Mouse (Mus musculus): ENCODE data around the gene Tenm2. TPM values are rescaled to one million over a fixed set of nuclear protein-coding genes. Genes with fewer than 3 reads are reported as not detected.

Tenm2 gene
- polyA plus RNA-seq, 1 experiment from 2014 or later = 0.16 TPM

- no peaks in the 10 kb centered on the region for H3K4me1 ChIP-seq (ENCODE audit: insufficient read depth, low read depth, low read length)
- DNase-seq (ENCODE audit: low spot score) = no peak
- no peak overlapping the region for H3K4me3 ChIP-seq (ENCODE audit: low read depth, low read length)
- no peaks in the 10 kb centered on the region for H3K9me3 ChIP-seq (ENCODE audit: low read length)
- H3K27me3 ChIP-seq (replicated peaks; ENCODE audit: insufficient read depth, low read length) = 0 out of 2 replicates have a peak, but pooled peaks cover 2% of the 10 kb centered on the region
- H3K9ac ChIP-seq (replicated peaks; ENCODE audit: low read depth) = no peak overlapping the region
- H3K36me3 ChIP-seq (ENCODE audit: insufficient read depth, low read length) = no peaks in the 10 kb centered on the region
- H3K27ac ChIP-seq (ENCODE audit: low read length) = no peak overlapping the region
- H3K4me2 ChIP-seq (replicated peaks; ENCODE audit: low read depth, low read length) = no peak overlapping the region
- WGBS = 38% methylated on average over 1 of the region's 1 CpGs
- no peak for TF ChIP-seq EP300 (IDR thresholded peaks at IDR 0.05)
- no peak for TF ChIP-seq CTCF (IDR thresholded peaks at IDR 0.05)
- ATAC-seq = no peak
Observed at GRCm38 (mm10) chr11:37227404-37227803, 8.4 kb downstream of the Tenm2 start.

GRCm38 (mm10) chr11:37226943-37227342 lies 8.8 kb downstream of the Tenm2 start:
- no peak for ATAC-seq
- H3K36me3 ChIP-seq (ENCODE audit: insufficient read depth, low read length) = no peaks in the 10 kb centered on the region
- no peaks in the 10 kb centered on the region for H3K9me3 ChIP-seq (ENCODE audit: low read length)
- H3K4me2 ChIP-seq (replicated peaks; ENCODE audit: low read depth, low read length) = no peak overlapping the region
- H3K9ac ChIP-seq (replicated peaks; ENCODE audit: low read depth) = no peak overlapping the region
- H3K27me3 ChIP-seq (replicated peaks; ENCODE audit: insufficient read depth, low read length) = 0 out of 2 replicates have a peak, but pooled peaks cover 2% of the 10 kb centered on the region
- no peaks in the 10 kb centered on the region for H3K4me1 ChIP-seq (ENCODE audit: insufficient read depth, low read depth, low read length)
- H3K4me3 ChIP-seq (ENCODE audit: low read depth, low read length) = no peak overlapping the region
- no peak overlapping the region for H3K27ac ChIP-seq (ENCODE audit: low read length)
- 59% methylated on average over 10 of the region's 10 CpGs for WGBS
- TF ChIP-seq EP300 (IDR thresholded peaks at IDR 0.05) = no peak
- no peak for TF ChIP-seq CTCF (IDR thresholded peaks at IDR 0.05)
- no peak for DNase-seq (ENCODE audit: low spot score)

DNA sequence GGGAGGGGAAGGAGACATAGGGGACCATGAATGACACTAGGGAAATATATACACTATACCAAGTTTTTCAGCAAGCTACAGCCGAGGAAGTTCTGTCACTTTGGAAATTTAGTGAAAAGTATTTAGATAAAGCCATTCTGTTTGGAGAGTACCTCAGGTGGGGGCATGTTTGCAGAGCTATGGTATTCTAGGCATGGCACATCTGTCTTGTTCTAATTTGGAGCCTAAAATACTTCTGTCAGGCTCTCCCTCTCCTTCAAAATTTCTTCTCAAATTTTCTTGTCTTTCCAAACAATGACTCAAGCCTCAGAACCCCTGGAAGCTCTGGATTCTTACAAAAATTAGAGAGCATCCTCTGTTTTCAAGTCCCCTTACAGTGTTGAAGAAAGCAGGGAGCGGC lies 13.0 kb downstream of the Tenm2 start:
- Histone ChIP-seq H3K27me3 (replicated peaks; ENCODE audit: insufficient read depth, low read length) (no peaks in the 10 kb centered on the region), H3K27ac (ENCODE audit: low read length) (no peak overlapping the region), H3K4me3 (ENCODE audit: low read depth, low read length) (no peak overlapping the region), H3K4me1 (ENCODE audit: insufficient read depth, low read depth, low read length) (no peaks in the 10 kb centered on the region), H3K9ac (replicated peaks; ENCODE audit: low read depth) (no peak overlapping the region), H3K4me2 (replicated peaks; ENCODE audit: low read depth, low read length) (no peak overlapping the region), H3K9me3 (ENCODE audit: low read length) (no peaks in the 10 kb centered on the region), H3K36me3 (ENCODE audit: insufficient read depth, low read length) (no peaks in the 10 kb centered on the region)
- TF ChIP-seq EP300 (IDR thresholded peaks at IDR 0.05) = no peak
- no peak for TF ChIP-seq CTCF (IDR thresholded peaks at IDR 0.05)
- ATAC-seq (no peak), DNase-seq (ENCODE audit: low spot score) (no peak)
- WGBS = 43% methylated on average over 2 of the region's 2 CpGs

GRCm38 (mm10) chr11:37222056-37222455 lies 13.7 kb downstream of the Tenm2 start:
- Histone ChIP-seq H3K36me3 (ENCODE audit: insufficient read depth, low read length) (no peaks in the 10 kb centered on the region), H3K9me3 (ENCODE audit: low read length) (no peaks in the 10 kb centered on the region), H3K4me2 (replicated peaks; ENCODE audit: low read depth, low read length) (no peak overlapping the region), H3K27ac (ENCODE audit: low read length) (no peak overlapping the region), H3K27me3 (replicated peaks; ENCODE audit: insufficient read depth, low read length) (no peaks in the 10 kb centered on the region), H3K9ac (replicated peaks; ENCODE audit: low read depth) (no peak overlapping the region), H3K4me1 (ENCODE audit: insufficient read depth, low read depth, low read length) (no peaks in the 10 kb centered on the region), H3K4me3 (ENCODE audit: low read depth, low read length) (no peak overlapping the region)
- no peak for DNase-seq (ENCODE audit: low spot score)
- no peak for TF ChIP-seq CTCF (IDR thresholded peaks at IDR 0.05)
- TF ChIP-seq EP300 (IDR thresholded peaks at IDR 0.05) = no peak
- ATAC-seq = no peak
- WGBS = 74% methylated on average over 2 of the region's 2 CpGs

GRCm38 (mm10) chr11:37220921-37221320 lies 14.8 kb downstream of the Tenm2 start:
- 56% methylated on average over 6 of the region's 6 CpGs for WGBS
- peak; percentile 70 for TF ChIP-seq EP300 (IDR thresholded peaks at IDR 0.05)
- no peak for TF ChIP-seq CTCF (IDR thresholded peaks at IDR 0.05)
- ATAC-seq (peak; percentile 93), DNase-seq (ENCODE audit: low spot score) (peak; percentile 70)
- Histone ChIP-seq H3K27ac (ENCODE audit: low read length) (no peak overlapping the region), H3K4me2 (replicated peaks; ENCODE audit: low read depth, low read length) (no peak overlapping the region), H3K27me3 (replicated peaks; ENCODE audit: insufficient read depth, low read length) (no peaks in the 10 kb centered on the region), H3K36me3 (ENCODE audit: insufficient read depth, low read length) (no peaks in the 10 kb centered on the region), H3K4me3 (ENCODE audit: low read depth, low read length) (no peak overlapping the region), H3K9me3 (ENCODE audit: low read length) (no peaks in the 10 kb centered on the region), H3K4me1 (ENCODE audit: insufficient read depth, low read depth, low read length) (no peaks in the 10 kb centered on the region), H3K9ac (replicated peaks; ENCODE audit: low read depth) (no peak overlapping the region)

- no peak overlapping the region for H3K4me3 ChIP-seq (ENCODE audit: low read depth, low read length)
- no peak overlapping the region for H3K27ac ChIP-seq (ENCODE audit: low read length)
- ATAC-seq (peak; percentile 57; the same call in 1 of the 2 replicates), DNase-seq (ENCODE audit: low spot score) (peak; percentile 69)
- WGBS = 5% methylated on average over 3 of the region's 3 CpGs
- no peaks in the 10 kb centered on the region for H3K9me3 ChIP-seq (ENCODE audit: low read length)
- H3K4me1 ChIP-seq (ENCODE audit: insufficient read depth, low read depth, low read length) = no peaks in the 10 kb centered on the region
- H3K36me3 ChIP-seq (ENCODE audit: insufficient read depth, low read length) = no peaks in the 10 kb centered on the region
- no peak overlapping the region for H3K4me2 ChIP-seq (replicated peaks; ENCODE audit: low read depth, low read length)
- no peaks in the 10 kb centered on the region for H3K27me3 ChIP-seq (replicated peaks; ENCODE audit: insufficient read depth, low read length)
- TF ChIP-seq CTCF (IDR thresholded peaks at IDR 0.05) (peak; percentile 78), EP300 (IDR thresholded peaks at IDR 0.05) (no peak)
- no peak overlapping the region for H3K9ac ChIP-seq (replicated peaks; ENCODE audit: low read depth)
Observed at GRCm38 (mm10) chr11:37186132-37186531, 49.6 kb downstream of the Tenm2 start.

DNA sequence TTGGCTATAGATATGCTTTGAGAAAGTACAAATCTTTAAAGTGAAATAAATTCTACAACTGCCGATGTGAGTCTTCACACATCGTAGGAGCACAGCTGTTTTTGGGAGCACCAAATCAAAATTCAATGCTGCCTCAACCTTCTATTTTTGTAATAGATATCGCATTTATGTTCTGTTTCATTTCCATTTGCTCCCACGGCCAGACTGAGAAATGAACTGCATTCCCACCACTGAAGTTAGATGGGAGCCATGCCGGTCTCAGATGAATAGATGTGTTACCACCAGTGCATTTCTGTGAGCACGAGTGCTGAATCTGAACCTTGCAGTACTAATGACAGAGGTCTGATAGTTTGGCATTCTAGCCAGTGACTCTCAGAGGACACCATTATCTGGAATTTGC lies 58.3 kb downstream of the Tenm2 start:
- Histone ChIP-seq H3K4me2 (replicated peaks; ENCODE audit: low read depth, low read length) (no peak overlapping the region), H3K36me3 (ENCODE audit: insufficient read depth, low read length) (no peaks in the 10 kb centered on the region), H3K4me1 (ENCODE audit: insufficient read depth, low read depth, low read length) (no peaks in the 10 kb centered on the region), H3K4me3 (ENCODE audit: low read depth, low read length) (no peak overlapping the region), H3K27ac (ENCODE audit: low read length) (no peak overlapping the region), H3K9ac (replicated peaks; ENCODE audit: low read depth) (no peak overlapping the region), H3K9me3 (ENCODE audit: low read length) (no peaks in the 10 kb centered on the region), H3K27me3 (replicated peaks; ENCODE audit: insufficient read depth, low read length) (no peaks in the 10 kb centered on the region)
- 87% methylated on average over 6 of the region's 6 CpGs for WGBS
- DNase-seq (ENCODE audit: low spot score) = no peak
- no peak for ATAC-seq
- TF ChIP-seq CTCF (IDR thresholded peaks at IDR 0.05) (no peak), EP300 (IDR thresholded peaks at IDR 0.05) (no peak)

All from lung, postnatal 0 days (tissue).